Mouse (Mus musculus): Measurements from ENCODE around the gene Scn8a. TPM values are rescaled to one million over a fixed set of nuclear protein-coding genes. Genes with fewer than 3 reads are reported as not detected.
"Not testable (repeated sequence)": the region's sequence is repeated elsewhere in the genome, so short reads cannot be mapped to it uniquely, and the experiment has no call there.

Scn8a gene
- 81.3 and 89.0 TPM in 2 replicates for polyA plus RNA-seq (2012; rRNA removed)

DNA sequence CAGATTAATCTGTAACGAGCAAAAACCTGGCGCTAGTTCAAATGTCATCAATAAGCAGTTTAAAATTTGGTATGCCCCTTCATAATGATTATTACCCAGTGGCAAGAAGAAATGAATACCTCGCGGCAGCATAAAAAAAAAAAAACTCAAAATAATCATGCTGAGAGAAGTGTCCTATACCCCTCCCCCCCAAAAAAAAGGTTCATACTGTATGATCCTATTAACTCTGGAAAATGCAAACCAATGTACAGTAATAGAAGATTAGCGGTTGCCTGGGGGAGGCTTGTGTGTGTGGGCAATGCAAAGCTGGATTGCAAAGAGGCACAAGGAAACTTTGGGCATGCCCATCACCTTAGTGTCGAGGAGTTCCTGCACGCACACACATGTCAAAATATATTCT, at the start of gene Scn8a:
Gene Scn8a (plus strand): TSS at position 301 of the 400 bp plus-strand sequence.
- DNase-seq (ENCODE audit: extremely low spot score in 1 of 2, low spot score in 1 of 2) = no peak

DNA sequence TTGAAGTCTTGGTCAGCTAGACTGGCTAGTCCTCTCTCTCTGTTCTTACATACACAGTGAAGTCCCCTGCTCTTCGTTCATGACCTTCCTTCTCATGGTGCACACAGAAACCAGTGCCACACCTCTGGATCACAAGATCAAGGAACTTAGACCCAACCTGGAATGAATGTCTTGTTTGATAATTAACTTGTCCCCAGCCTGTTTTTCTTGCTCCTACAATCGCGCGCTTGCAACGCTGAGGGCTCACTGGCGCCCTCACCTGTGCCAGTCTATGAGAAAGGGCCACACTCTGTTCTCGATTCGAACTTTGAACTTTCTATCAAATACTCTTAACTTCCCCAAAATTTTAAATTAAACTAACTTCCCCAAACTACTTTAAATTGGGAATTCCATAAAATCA, 47.8 kb upstream of the Scn8a start:
- no peak for DNase-seq (ENCODE audit: extremely low spot score in 1 of 2, low spot score in 1 of 2)

DNA sequence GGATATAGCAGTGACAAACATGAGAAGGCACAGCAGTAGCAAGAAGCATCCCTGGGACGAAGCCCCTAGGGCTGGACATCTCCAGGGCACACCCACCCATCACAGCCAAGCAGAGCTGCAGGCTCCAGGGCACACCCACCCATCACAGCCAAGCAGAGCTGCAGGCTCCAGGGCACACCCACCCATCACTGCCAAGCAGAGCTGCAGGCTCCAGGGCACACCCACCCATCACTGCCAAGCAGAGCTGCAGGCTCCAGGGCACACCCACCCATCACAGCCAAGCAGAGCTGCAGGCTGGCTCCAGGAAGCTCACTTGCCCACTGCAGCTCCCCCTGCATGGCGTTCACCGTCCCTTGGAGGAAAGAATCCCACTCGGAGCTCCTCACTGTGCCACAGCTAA, 47.3 kb upstream of the Scn8a start:
- DNase-seq (ENCODE audit: extremely low spot score in 1 of 2, low spot score in 1 of 2) = not testable (repeated sequence)

DNA sequence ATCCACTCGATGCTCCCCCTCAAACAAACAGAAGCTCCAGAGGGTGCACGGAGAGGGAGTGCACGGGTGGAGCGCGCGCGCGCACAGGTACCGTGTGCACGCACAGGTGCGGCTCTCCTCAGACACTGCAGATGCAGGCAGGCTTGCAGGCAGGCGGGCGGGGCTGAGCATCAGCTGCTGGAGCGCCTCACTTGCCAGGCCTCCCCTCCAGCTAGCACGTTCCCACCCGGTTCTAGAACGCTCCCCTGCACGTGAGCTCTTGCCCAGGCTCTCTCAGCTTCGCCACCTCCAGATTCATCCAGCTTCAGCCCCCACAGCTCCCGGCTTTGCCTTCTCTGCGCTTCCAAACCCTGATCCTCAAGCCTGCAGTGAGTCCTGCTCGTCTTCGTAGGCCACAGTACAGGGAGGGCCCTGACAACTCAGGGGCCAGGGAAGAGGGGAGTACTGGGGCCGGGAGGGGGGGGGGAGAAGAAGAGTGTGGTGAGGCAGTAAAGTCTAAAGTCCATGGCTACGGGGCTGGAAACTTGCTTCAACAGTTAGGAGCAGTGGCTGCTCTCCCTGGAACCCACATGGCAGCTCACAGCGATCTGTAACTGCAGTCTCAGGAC, 44.3 kb upstream of the Scn8a start:
- peak; percentile 51 to 76 for DNase-seq (ENCODE audit: extremely low spot score in 1 of 2, low spot score in 1 of 2)

DNA sequence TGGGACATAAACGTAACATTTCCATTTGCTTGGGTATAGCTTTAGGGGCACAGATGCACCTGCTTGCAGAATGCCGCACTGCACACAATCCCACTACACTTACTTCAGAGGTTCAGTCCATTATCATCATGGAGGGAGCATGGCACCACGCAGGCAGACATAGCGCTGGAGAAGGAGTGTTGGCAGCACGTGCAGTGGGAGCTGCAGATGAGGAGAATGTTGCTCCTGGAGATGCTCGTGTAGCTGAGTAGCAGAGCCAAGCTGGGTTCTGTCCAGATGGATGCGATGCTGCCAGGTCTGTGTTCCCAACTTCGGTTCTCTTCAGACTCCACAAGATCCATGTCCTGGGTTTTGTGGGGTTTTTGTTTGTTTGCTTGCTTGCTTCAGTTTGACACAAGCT, 43.6 kb upstream of the Scn8a start:
- DNase-seq (ENCODE audit: extremely low spot score in 1 of 2, low spot score in 1 of 2) = no peak

DNA sequence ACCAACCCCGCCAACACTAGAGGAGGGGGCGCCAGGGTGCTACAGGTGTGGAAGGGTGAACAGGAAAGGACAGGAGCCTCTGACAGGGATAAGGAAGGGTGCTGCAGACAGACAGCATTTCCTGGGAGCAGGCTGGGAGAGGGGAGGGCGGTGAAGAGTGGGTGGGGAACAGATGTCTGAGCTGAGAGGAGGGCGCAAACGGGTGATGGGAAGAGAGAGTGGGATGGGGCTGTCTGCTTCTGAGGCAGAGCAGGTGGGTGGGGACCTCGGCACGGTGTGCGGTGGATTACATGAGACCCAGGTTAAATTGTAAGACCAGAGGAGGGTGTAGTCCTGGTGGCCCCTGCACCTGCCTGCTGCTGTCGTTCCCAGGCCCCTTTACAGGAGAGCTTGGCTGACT, 39.9 kb upstream of the Scn8a start:
- peak; percentile 77 to 85 for DNase-seq (ENCODE audit: extremely low spot score in 1 of 2, low spot score in 1 of 2)

DNA sequence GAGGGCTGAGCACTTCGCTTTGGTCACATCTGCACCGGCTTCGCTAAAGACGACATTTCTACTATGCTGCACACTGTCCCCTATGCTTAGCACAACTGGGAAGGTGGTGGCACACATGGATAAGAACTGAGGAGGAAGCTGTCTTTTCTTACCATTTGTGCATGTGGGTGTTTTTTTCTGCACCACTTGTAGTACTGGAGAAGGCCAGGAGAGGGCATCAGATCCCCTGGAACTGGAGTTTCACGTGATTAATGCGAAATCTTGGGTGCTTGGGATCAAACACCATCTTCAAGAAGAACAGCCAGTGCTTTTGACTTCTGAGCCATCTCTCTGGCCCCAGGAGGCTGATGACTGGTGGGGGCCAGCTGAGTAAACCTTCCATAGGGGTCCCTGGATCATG, 39.0 kb upstream of the Scn8a start:
- DNase-seq (ENCODE audit: extremely low spot score in 1 of 2, low spot score in 1 of 2) = no peak

DNA sequence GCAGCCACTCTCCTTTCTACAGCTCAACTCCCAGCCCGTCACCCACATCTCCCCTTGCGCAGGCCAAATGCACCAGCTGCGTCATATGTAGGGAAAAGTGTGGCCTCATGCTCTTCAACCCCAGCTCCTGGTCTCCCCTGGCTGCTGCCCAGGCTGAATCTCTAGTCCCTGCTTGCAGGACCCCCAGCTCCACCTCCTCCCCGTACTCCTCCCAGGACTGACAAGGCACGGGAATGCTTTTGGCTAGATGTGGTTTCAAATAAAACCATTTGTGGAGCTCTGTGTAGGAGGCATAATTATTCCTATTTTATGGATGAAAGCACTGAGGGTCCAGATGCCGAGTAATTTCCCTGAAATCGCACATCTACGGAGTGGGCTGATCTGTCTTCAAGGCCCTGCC, 37.5 kb upstream of the Scn8a start:
- peak; percentile 55 to 65 for DNase-seq (ENCODE audit: extremely low spot score in 1 of 2, low spot score in 1 of 2)

DNA sequence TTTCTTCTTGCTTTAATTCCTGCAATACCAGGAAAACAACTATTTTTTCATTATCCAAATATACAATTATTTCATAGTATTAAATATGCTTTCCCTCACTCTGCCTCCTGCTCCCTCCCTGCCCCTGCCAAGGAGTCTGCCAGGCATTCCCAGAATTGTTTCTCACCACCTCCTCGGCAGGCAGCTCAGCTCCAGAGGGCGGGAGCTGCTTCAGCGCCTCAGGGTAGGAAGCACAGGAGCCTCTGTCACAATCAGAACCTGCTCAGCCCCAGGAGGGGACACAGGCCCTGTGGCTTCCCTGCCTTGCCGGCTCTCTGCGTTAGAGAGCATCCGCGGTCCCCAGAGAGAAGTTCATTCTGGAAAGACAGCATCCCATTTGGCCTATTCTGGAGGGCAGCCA, 36.9 kb upstream of the Scn8a start:
- DNase-seq (ENCODE audit: extremely low spot score in 1 of 2, low spot score in 1 of 2) = peak; percentile 47 to 79

DNA sequence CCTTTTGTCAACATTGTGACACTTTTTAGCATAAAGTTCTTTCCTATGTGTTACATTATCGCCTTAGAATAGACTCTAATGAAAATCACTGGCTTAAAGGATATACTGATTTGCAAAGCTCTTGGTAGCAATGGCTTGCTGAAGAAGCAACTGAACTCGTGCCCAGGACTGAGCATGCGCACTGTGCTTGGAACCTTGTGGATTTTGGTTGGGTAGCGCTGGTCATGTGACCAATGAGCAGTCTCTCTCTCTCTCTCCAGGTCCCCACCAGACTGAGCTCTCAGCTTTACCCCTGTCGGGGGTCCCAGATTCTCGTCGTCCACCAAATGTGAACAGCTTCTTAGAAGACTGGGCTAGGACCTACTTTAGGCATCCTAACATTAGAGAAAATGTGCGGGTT, 32.9 kb upstream of the Scn8a start:
- no peak for DNase-seq (ENCODE audit: extremely low spot score in 1 of 2, low spot score in 1 of 2)

DNA sequence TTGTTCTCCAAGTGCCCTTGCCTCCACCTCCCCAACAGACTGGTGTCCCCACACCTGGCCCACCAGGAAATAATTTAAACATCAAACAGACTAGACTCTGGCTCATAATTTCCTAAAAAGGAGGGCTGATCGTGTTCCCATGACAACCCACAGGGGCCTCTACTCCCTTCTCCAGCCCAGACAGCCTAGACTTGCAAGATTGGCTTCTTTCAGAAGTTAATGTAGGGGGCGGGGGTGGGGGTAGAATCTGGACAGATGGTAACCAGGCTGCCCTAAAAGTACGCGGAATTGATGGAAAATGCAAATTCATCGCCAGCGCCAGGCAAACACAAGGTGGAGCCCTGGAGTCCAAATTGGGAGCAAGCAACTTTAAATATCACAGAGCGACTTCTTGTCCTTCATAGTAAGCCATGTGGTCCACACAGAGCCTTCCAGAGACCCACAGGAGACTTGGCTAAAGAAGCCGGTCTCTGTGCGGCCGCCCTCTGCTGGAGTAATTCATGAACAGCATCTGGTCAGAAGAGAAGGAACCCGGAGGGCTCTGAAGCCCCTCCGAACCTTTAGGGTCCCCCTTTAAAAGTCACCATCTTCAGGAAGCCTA, 31.0 kb upstream of the Scn8a start:
- DNase-seq (ENCODE audit: extremely low spot score in 1 of 2, low spot score in 1 of 2) = peak in 1 of 2 experiments; percentile 79

DNA sequence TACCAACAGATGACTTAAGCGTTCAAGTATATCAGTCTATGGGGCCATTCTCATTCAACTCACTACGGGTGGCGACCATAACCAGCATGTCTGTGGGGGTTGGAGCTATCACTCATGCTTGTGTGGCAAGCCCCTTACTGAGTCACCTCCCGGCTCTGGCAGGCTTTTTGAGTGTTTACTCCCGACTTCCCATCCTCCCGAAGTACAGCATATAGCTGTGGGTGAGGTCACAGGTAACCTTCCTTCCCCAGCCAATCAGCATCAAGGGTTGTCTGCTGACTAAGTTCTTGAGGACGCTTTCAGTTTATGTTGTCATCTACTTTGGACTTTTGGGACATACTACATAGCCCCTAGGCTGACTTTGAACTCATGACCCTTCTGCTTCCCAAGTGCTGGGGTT, 25.3 kb upstream of the Scn8a start:
- no peak for DNase-seq (ENCODE audit: extremely low spot score in 1 of 2, low spot score in 1 of 2)

DNA sequence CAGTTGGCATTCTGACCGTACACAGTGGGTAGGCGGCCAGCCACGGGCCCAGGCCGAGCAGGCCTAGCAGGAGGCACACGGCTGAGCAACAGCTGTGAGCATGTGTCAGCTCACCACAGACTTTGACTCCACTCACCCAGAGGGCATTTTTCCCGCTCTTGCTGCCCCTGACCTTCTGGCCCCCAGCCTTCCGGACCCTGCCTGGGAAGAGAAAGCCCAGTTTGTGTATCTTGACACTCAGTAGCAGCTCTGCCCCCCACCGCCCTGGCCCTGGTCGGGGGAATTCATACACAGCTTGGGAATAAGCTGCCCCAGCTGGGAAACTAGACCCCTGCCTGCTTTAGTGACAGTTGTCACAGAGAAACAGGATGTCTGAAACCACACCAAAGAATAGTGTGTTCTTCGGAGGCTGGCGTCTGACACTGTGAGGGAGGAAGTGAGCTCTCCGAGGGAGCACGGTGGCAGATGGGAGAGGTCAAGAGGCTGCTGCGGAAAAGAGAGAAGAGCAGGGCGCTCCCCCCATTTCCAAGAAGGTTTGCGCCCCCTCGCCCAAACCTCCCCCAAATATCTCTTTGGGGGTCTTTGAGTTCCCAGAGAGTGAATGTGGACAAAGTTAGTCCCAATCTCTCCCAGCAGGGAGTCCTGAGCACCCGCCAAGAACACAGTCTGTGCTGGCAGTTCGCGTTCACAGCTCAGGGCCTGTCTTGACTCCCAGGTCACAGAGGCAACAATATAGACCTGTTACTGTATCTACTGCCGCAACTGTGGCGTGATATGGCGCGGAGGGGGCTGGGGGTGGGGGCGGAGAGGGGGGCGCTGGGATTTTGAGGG, 24.4 kb upstream of the Scn8a start:
- no peak for DNase-seq (ENCODE audit: extremely low spot score in 1 of 2, low spot score in 1 of 2)

DNA sequence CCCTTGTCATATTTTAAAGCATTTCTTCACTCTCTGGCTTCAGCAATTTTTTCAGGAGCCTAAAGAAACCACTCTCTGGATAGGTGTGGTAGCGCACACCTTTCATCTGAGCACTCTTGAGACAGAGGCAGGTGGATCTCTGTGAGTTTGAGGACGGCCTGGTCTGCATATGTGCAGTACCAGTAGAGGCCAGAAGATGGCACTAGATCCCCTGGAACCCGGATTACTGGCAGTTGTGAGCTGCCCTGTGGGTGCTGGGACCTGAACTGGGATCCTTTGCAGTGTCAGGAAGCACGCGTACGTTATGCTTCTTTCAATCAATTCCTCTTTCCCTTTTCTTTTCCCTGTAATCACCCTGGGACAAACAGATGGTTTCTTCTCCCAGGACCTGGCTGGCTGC, 22.5 kb upstream of the Scn8a start:
- DNase-seq (ENCODE audit: extremely low spot score in 1 of 2, low spot score in 1 of 2) = no peak

DNA sequence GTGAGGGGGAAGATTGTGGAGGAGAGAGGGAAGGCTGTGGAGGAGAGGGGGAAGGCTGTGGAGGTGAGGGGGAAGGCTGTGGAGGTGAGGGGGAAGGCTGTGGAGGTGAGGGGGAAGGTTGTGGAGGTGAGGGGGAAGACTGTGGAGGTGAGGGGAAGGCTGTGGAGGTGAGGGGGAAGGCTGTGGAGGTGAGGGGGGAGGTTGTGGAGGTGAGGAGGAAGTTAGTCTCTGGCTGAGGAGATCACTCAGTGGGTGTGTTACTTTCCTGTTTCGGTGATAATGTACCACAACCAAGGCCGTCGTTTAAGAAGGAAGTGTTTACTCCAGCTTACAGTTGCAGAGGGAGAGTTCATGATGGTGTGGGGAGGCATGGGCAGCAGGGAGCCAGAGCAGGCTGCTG, 12.1 kb upstream of the Scn8a start:
- no peak for DNase-seq (ENCODE audit: extremely low spot score in 1 of 2, low spot score in 1 of 2)

DNA sequence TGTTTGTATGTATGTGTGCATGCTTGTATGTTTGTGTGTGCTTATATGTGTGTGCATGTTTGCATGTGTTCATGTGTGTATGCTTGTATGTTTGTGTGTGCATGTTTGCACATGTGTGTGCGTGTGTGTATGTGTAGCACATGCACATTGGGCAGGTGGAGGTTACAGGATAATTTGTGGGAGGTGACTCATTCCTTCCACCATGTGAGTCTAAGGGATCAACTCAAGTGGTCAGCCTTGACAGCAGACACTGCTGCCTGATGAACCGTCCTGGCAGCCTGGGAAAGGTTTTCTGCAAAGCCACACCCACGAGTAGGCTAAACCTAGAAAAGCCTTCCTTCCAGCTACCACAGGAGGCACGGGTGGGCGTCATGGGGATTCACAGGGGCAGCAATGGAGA, 8.8 kb upstream of the Scn8a start:
- DNase-seq (ENCODE audit: extremely low spot score in 1 of 2, low spot score in 1 of 2) = no peak

DNA sequence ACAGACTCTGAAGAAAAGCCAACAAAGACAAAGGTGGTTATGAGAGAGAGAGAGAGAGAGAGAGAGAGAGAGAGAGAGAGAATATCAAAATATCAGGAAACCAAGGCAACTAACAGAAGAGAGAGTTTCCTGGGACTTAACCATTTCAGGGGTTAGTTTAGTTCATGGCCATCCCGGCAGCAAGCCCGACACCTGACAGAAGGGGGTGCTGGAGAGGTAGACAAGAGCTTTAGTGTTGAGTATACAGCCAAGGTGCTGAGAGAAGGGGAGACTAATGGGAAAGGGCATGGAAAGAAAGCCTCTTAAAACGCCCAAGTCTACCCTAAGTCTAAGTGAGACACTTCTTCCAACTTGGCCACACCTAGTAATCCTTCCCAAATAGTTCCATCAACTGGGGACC, 4.1 kb upstream of the Scn8a start:
- no peak for DNase-seq (ENCODE audit: extremely low spot score in 1 of 2, low spot score in 1 of 2)

DNA sequence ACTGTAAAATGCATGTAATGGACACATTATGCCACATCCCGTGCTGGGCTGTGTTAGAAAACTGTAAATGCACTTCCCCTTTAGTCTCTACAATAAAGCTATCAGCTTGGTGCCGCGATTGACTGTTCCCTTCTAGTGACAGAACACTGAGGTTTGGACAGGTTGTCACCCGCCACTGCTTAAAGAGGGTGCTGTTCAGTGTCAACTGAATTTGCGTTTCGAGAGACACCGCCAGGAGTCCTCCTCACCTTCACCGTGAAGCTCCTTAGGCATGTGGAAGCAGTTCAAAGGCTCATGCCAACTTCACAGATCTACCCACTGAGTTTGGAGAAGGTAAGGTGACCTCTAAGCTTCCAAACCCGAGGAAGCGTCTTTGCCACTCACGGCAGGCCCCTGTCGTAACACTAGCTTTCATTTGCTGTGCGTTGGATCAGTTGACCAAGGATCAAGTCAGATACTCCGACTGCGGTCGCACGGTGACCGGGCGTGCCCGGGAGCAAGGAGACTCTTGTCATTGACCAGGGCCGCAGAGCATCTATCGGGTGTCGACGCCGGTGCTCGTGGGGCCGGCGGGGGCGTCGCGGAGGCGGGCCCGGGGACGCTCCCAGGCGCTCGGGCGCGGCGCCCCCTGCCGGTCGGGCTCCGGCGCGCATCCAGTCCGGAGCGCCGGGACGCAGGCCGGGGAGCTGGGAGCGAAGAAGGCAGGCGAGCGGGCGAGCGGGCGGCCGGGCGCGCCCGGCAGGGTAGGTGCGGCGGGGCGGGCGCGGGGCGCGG, 530 bp downstream of the Scn8a start:
- peak; percentile 44 to 80 for DNase-seq (ENCODE audit: extremely low spot score in 1 of 2, low spot score in 1 of 2)

DNA sequence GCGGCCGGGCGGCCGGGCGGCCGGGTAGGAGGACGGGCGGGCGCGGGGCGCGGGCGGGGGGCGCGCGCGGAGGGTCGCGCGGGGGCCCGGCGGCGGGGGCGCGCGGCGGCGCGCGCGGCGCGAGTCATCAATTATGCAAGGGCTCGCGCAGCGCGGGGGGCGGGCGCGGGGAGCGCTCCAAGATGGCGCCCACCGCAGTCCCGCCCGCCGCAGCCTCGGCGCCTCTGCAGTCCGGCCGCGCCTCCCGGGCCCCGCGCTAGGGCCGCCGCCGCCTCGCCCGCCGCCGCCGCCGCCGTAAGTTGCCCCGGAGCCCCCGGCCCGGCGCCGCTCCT, 1.1 kb downstream of the Scn8a start:
- DNase-seq (ENCODE audit: extremely low spot score in 1 of 2, low spot score in 1 of 2) = peak in 1 of 2 experiments; percentile 63

DNA sequence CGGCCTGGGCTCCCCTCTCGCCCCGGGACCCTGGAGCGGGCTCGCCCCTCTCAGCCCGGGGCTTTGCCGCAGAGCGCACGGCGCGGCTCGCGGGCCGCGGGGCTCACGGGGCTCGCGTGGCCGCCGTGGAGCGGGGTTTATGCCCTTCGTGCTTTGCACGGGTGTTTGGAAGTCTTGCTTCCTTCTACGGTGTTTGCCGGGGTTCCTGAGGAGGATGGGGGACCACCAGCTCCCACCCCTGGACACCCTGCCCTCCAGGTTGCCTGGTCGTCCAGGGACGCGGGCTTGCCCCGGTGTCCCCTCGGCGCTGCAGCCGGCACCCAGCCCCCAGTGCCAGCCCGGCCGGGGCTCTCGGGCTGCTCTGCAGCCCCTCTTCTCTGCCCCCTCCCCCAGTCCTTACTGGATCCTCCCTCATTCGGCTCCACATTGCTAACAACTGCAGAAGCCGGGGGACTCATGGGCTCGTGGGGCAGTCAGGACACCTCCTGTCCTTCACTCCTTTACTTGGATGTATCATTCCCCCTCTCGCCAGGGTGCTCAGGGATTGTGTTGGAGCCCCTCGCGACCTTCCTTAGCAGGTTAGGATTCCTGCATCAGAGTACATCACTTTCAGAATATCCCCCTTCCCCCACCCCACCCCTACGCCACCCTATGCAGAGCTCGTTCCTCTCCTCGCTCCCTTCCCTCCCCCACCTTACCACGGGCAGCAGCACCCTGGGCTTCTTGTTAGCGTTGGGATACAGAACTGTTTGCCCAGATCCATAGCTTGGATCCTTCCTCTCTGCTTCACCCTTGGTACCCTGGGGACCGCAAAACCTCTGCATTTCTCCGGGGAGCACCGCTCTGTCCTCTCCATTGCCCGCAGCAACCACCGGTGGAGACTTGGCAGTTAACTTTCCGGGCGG, 1.7 kb downstream of the Scn8a start:
- DNase-seq (ENCODE audit: extremely low spot score in 1 of 2, low spot score in 1 of 2) = peak in 1 of 2 experiments; percentile 58
